Mouse (Mus musculus): ENCODE data around the gene Rnf224. TPM values are rescaled to one million over a fixed set of nuclear protein-coding genes. Genes with fewer than 3 reads are reported as not detected.
A peak's percentile ranks its signal among the peaks of the same experiment; 100 is the strongest.
"Not testable (repeated sequence)": the region's sequence is repeated elsewhere in the genome, so short reads cannot be mapped to it uniquely, and the experiment has no call there.

Gene Rnf224
- total and polyA plus RNA-seq, 2 experiments from 2014 or later: not detected

- no peak for TF ChIP-seq CTCF (IDR thresholded peaks at IDR 0.05; ENCODE audit: low read depth)
- no peak for TF ChIP-seq EP300 (IDR thresholded peaks at IDR 0.05; ENCODE audit: low read depth)
- Histone ChIP-seq H3K36me3 (replicated peaks; ENCODE audit: control insufficient read depth, insufficient read depth, low read length) (no peaks in the 10 kb centered on the region), H3K9ac (replicated peaks; ENCODE audit: low read depth, low read length) (peak within 1 kb of the TSS; percentile 41), H3K4me3 (ENCODE audit: low read depth, low read length) (peak within 1 kb of the TSS; percentile 60), H3K4me2 (ENCODE audit: low read depth, low read length) (peak within 1 kb of the TSS; percentile 90), H3K4me1 (ENCODE audit: control insufficient read depth, insufficient read depth) (peaks cover 27% of the 10 kb centered on the region), H3K27ac (ENCODE audit: low read depth) (peak within 1 kb of the TSS; percentile 69), H3K27me3 (ENCODE audit: control insufficient read depth, insufficient read depth, low read length) (no peaks in the 10 kb centered on the region), H3K9me3 (replicated peaks; ENCODE audit: control insufficient read depth, low read length) (no peaks in the 10 kb centered on the region)
- whole genome bisulfite sequencing: under 1% methylated on average over 39 of the region's 39 CpGs
- peak; percentile 97 for DNase-seq (ENCODE audit: low spot score)
- ATAC-seq (ENCODE audit: insufficient read depth, low read depth): peak; percentile 98
Measured at GRCm38 (mm10) chr2:25262291-25262767, 25.7 kb upstream of the Rnf224 start, which contains the start of gene Tprn. TSS of gene Tprn (plus strand) at chr2:25262618.

- H3K4me1 ChIP-seq (ENCODE audit: control insufficient read depth, insufficient read depth): peaks cover 22% of the 10 kb centered on the region
- ATAC-seq (ENCODE audit: insufficient read depth, low read depth) (peak; percentile 1; the same call in 1 of the 2 replicates), DNase-seq (ENCODE audit: low spot score) (no peak)
- peak overlapping the region; percentile 69 for H3K27ac ChIP-seq (ENCODE audit: low read depth)
- 44% methylated on average over 11 of the region's 12 CpGs for WGBS
- H3K4me2 ChIP-seq (ENCODE audit: low read depth, low read length): peak overlapping the region; percentile 90
- peak overlapping the region; percentile 60 for H3K4me3 ChIP-seq (ENCODE audit: low read depth, low read length)
- no peaks in the 10 kb centered on the region for H3K27me3 ChIP-seq (ENCODE audit: control insufficient read depth, insufficient read depth, low read length)
- TF ChIP-seq CTCF (IDR thresholded peaks at IDR 0.05; ENCODE audit: low read depth) (no peak), EP300 (IDR thresholded peaks at IDR 0.05; ENCODE audit: low read depth) (no peak)
- 0 out of 2 replicates have a peak overlapping the region, but pooled peaks have one; percentile 41 for H3K9ac ChIP-seq (replicated peaks; ENCODE audit: low read depth, low read length)
- no peaks in the 10 kb centered on the region for H3K9me3 ChIP-seq (replicated peaks; ENCODE audit: control insufficient read depth, low read length)
- no peaks in the 10 kb centered on the region for H3K36me3 ChIP-seq (replicated peaks; ENCODE audit: control insufficient read depth, insufficient read depth, low read length)
Measured at GRCm38 (mm10) chr2:25261870-25262269, 25.3 kb upstream of the Rnf224 start.

- Histone ChIP-seq H3K27me3 (ENCODE audit: control insufficient read depth, insufficient read depth, low read length) (no peaks in the 10 kb centered on the region), H3K9me3 (replicated peaks; ENCODE audit: control insufficient read depth, low read length) (no peaks in the 10 kb centered on the region), H3K4me2 (ENCODE audit: low read depth, low read length) (no peak overlapping the region), H3K4me3 (ENCODE audit: low read depth, low read length) (no peak overlapping the region), H3K9ac (replicated peaks; ENCODE audit: low read depth, low read length) (no peak overlapping the region), H3K27ac (ENCODE audit: low read depth) (no peak overlapping the region), H3K4me1 (ENCODE audit: control insufficient read depth, insufficient read depth) (peaks cover 14% of the 10 kb centered on the region), H3K36me3 (replicated peaks; ENCODE audit: control insufficient read depth, insufficient read depth, low read length) (no peaks in the 10 kb centered on the region)
- ATAC-seq (ENCODE audit: insufficient read depth, low read depth) (no peak), DNase-seq (ENCODE audit: low spot score) (no peak)
- TF ChIP-seq CTCF (IDR thresholded peaks at IDR 0.05; ENCODE audit: low read depth) (peak; percentile 41), EP300 (IDR thresholded peaks at IDR 0.05; ENCODE audit: low read depth) (no peak)
- WGBS: 60% methylated on average over 2 of the region's 2 CpGs
Measured at GRCm38 (mm10) chr2:25258887-25259286, 22.3 kb upstream of the Rnf224 start.

- not testable (repeated sequence) for ATAC-seq (ENCODE audit: insufficient read depth, low read depth); H3K4me3 ChIP-seq (ENCODE audit: low read depth, low read length); H3K9ac ChIP-seq (replicated peaks; ENCODE audit: low read depth, low read length); H3K4me2 ChIP-seq (ENCODE audit: low read depth, low read length); H3K4me1 ChIP-seq (ENCODE audit: control insufficient read depth, insufficient read depth); H3K9me3 ChIP-seq (replicated peaks; ENCODE audit: control insufficient read depth, low read length); DNase-seq (ENCODE audit: low spot score); H3K27me3 ChIP-seq (ENCODE audit: control insufficient read depth, insufficient read depth, low read length); H3K27ac ChIP-seq (ENCODE audit: low read depth)
- H3K36me3 ChIP-seq (replicated peaks; ENCODE audit: control insufficient read depth, insufficient read depth, low read length): 0 out of 2 replicates have a peak, but pooled peaks cover 11% of the 10 kb centered on the region
- WGBS: 81% methylated on average over 5 of the region's 5 CpGs
Measured at GRCm38 (mm10) chr2:25257250-25257649, 20.7 kb upstream of the Rnf224 start.

- H3K4me3 ChIP-seq (ENCODE audit: low read depth, low read length): peak overlapping the region; percentile 93
- H3K4me2 ChIP-seq (ENCODE audit: low read depth, low read length): peak overlapping the region; percentile 93
- DNase-seq (ENCODE audit: low spot score); H3K27ac ChIP-seq (ENCODE audit: low read depth); ATAC-seq (ENCODE audit: insufficient read depth, low read depth); H3K9me3 ChIP-seq (replicated peaks; ENCODE audit: control insufficient read depth, low read length); H3K27me3 ChIP-seq (ENCODE audit: control insufficient read depth, insufficient read depth, low read length); H3K4me1 ChIP-seq (ENCODE audit: control insufficient read depth, insufficient read depth): not testable (repeated sequence)
- H3K36me3 ChIP-seq (replicated peaks; ENCODE audit: control insufficient read depth, insufficient read depth, low read length): peaks cover 18% of the 10 kb centered on the region
- TF ChIP-seq CTCF (IDR thresholded peaks at IDR 0.05; ENCODE audit: low read depth): peak; percentile 17; the same call in 1 of the 2 replicates
- WGBS: 54% methylated on average over 10 of the region's 12 CpGs
- H3K9ac ChIP-seq (replicated peaks; ENCODE audit: low read depth, low read length): peak overlapping the region; percentile 89; the same call in 1 of the 2 replicates
Measured at GRCm38 (mm10) chr2:25256443-25257109, 20.0 kb upstream of the Rnf224 start.

Measured in heart, postnatal 0 days (tissue).